Mouse (Mus musculus) stomach, postnatal 0 days (tissue): ENCODE measurements around the gene Trmt10b.

Source experiments
- CTCF ChIP-seq: IDR thresholded peaks from 2 replicates; pipeline ENCODE4 v1.5.1; 2016; ENCODE audit warnings: antibody characterized with exemption, low read depth, mild to moderate bottlenecking, moderate library complexity
- EP300 ChIP-seq: optimal IDR thresholded peaks from 2 replicates; pipeline ENCODE3; 2016; ENCODE audit warnings: antibody characterized with exemption

GRCm38 (mm10) chr4:45287906-45288305 lies 9.0 kb upstream of the Trmt10b start:
- TF ChIP-seq EP300 (no peak), CTCF (no peak)
